Mouse (Mus musculus) liver, embryonic 14.5 days (tissue): Measurements from ENCODE around the gene Reep3.

Source experiments
- CTCF ChIP-seq: IDR thresholded peaks from 2 replicates; pipeline ENCODE4 v1.5.1; 2016; ENCODE audit warnings: antibody characterized with exemption, low read depth, control low read depth
- EP300 ChIP-seq: IDR thresholded peaks from 2 replicates; pipeline ENCODE4 v1.6.1; 2016; ENCODE audit warnings: antibody characterized with exemption, low read depth

DNA sequence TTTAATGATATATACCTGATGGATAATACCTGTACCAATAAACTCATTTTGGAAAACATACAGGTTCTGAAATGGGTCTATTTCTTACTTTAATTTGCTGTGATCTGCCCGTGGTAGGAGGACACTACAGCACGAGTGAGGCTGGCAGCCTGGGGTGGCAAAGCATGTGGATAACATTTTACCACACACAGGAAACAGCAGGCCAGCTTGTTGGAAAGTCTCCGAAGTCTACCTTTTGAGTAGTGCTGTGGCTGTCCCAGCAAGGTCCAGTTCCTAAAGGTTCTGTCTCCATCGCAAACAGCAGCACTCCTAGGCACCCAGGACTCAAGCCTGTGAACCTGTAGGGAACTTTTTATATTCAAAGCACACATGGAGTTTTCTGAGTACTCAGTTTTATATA lies 48.9 kb upstream of the Reep3 start:
- TF ChIP-seq CTCF, result no peak
- TF ChIP-seq EP300, result no peak
